Mouse (Mus musculus) cortical plate, adult 2 months (tissue): ENCODE results near the gene Kcng3. TPM values are rescaled to one million over a fixed set of nuclear protein-coding genes. Genes with fewer than 3 reads are reported as not detected.
A peak's percentile ranks its signal among the peaks of the same experiment; 100 is the strongest.

Experiments used
- H3K27ac ChIP-seq: fragments of 200-500 bp; 2 replicates; pipeline ENCODE4 v1.5.1; 2012; ENCODE audit warnings: low read length, control low read depth, inconsistent platforms; ENCODE audit not compliant: insufficient read depth
- H3K4me1 ChIP-seq: fragments of 200-500 bp; 2 replicates; pipeline ENCODE4 v1.6.1; 2011; ENCODE audit warnings: low read length; ENCODE audit not compliant: control insufficient read depth, insufficient read depth
- H3K4me3 ChIP-seq: fragments of 200-500 bp; 2 replicates; pipeline ENCODE4 v1.5.1; 2011; ENCODE audit warnings: mild to moderate bottlenecking, low read length, control low read depth; ENCODE audit not compliant: insufficient read depth
- CTCF ChIP-seq: fragments of 200-500 bp; IDR thresholded peaks from 2 replicates; pipeline ENCODE4 v1.5.1; 2011; ENCODE audit warnings: mild to moderate bottlenecking, control low read depth, low read length; ENCODE audit not compliant: insufficient read depth; ENCODE audit errors: extremely low read depth
- POLR2A ChIP-seq: fragments of 200-500 bp; IDR thresholded peaks from 2 replicates; pipeline ENCODE4 v1.6.1; 2011; ENCODE audit warnings: mild to moderate bottlenecking, low read length, control low read depth; ENCODE audit not compliant: insufficient read depth; ENCODE audit errors: extremely low read depth
- polyA plus RNA-seq: library from polyadenylated mRNA; depleted of rRNA; stranded (reverse); fragments of >200 nt; gene quantifications from 2 replicates; pipeline ENCODE4 v1.2.3, GENCODE M21; 2012; rRNA removed

Kcng3 gene
- polyA plus RNA-seq, result 2.1 and 2.3 TPM in 2 replicates

DNA sequence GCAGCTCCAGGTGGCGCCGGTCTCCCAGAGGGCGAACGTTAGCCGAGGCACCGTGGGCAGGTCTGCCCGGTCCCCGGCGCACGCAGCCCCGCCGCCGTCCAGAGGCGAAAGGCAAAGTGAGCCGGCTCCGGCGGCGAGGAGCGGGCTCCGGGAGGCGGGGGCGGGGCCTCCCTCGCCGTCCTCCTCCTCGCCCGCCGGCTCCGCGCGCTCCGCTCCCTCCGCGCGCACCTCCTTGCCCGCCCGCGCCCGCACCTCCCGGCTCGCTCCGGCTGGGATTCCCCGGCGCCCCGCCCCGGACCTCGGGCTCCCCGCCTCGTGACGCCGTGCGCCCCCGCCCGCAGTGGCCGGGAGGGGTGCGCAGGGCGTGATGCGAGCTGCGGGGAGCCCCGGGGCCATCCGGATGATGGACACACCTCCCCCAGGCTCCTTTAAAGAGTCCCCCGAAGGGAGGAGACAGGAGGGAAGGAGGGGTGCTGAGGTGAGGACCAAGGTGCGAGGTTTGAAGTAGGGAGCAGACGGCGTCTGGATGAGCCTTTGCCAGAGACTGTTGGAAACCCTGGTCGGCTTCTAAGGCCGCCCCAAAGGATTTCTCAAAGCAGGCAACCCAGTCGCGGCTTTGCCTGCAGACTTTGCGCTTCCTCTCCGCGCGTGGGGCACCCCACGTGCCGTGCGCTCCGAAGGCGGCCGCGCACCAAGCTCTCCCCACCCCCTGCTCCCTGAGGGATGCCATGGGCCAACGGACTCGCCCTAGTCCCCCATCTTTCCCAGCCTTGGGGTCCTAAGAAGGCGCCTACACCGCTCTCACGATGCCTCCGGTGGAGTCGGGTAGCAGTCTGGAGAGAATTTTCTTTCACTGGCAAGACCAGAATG lies at the start of gene Kcng3:
Kcng3 (minus strand) TSS at position 113 of the 870 bp plus-strand sequence.
- Histone ChIP-seq H3K4me3 (peak within 1 kb of the TSS; percentile 30), H3K4me1 (peaks cover 1% of the 10 kb centered on the region), H3K27ac (peak within 1 kb of the TSS; percentile 81)
- TF ChIP-seq POLR2A (no peak), CTCF (no peak)

DNA sequence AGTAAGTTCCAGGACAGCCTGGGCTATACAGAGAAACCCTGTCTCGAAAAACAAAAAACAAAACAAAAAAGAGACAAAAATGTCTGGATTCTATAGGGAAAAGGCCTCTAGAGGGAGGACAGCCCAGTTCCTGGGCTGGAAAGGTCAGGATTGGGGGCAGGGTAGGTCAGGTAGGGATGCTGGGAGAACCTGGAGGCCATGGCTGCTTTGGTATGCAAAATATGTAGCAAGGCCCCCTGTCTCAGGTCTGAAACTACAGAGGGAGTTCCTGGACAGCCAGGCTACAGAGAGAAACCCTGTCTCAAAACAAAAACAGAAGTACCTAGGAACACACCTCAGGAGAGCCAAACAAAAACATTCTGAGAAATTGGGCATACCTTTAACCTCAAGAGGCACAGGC lies 45.7 kb upstream of the Kcng3 start:
- TF ChIP-seq CTCF, result no peak
- TF ChIP-seq POLR2A, result no peak
- H3K4me1 ChIP-seq, result no peaks in the 10 kb centered on the region
- no peak overlapping the region for H3K27ac ChIP-seq
- H3K4me3 ChIP-seq, result no peak overlapping the region

DNA sequence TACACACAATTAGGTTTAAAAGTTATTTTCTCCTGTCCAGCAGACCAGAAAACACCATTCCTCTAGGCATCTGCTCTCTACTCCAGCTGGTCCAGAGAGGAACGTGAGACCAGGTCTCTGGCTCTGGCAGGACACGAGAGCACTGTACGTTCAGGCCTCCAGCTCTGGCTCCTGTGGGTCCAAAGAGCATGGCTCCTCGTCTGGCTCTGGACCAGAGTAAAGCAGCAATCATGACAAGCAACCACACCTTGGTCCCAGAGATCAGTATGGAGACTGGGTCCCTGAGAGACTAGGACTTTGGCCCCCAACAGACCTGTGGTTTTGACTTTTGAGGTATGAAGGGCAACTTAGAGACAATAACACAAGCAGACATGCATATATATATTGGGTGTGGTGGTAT lies 41.0 kb upstream of the Kcng3 start:
- Histone ChIP-seq H3K4me3 (no peak overlapping the region), H3K4me1 (no peaks in the 10 kb centered on the region), H3K27ac (no peak overlapping the region)
- TF ChIP-seq CTCF (no peak), POLR2A (no peak)

DNA sequence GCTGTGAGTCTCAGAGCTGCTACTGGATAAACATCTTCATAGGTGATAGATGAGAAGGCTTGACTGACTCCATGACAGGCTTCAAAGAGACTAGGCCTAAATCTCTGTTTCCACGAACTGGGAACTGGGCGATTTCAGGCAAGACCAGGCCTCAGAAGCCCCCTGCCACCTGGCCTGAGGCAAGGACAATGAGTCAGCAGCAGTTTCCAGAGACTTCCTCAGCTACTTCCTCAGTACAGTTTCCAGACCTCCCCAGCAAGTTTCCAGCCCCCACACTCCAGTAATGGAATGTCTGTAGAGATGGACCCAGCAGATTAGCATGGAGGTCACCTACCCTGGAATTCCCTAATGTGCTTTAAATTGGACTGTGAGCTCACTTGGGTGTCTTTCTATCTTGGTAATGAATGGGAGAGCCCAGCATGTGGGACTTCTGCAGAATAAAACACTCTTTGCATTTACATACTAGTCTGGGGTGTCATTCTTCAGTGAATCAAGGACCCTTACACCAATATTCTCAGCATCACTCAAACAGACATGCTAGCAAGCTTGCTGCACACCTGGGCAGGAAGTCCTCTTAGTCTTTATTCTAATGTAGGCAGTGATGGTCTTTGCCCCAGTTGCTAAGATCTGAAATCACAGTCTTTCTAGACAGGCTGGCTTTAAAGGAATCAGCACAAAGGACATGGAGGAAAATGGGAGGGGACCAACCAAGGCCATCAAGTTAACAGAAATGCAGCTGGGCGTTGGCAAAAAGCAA lies 36.4 kb upstream of the Kcng3 start:
- H3K27ac ChIP-seq, result no peak overlapping the region
- TF ChIP-seq POLR2A (no peak), CTCF (no peak)
- H3K4me1 ChIP-seq, result no peaks in the 10 kb centered on the region
- no peak overlapping the region for H3K4me3 ChIP-seq

DNA sequence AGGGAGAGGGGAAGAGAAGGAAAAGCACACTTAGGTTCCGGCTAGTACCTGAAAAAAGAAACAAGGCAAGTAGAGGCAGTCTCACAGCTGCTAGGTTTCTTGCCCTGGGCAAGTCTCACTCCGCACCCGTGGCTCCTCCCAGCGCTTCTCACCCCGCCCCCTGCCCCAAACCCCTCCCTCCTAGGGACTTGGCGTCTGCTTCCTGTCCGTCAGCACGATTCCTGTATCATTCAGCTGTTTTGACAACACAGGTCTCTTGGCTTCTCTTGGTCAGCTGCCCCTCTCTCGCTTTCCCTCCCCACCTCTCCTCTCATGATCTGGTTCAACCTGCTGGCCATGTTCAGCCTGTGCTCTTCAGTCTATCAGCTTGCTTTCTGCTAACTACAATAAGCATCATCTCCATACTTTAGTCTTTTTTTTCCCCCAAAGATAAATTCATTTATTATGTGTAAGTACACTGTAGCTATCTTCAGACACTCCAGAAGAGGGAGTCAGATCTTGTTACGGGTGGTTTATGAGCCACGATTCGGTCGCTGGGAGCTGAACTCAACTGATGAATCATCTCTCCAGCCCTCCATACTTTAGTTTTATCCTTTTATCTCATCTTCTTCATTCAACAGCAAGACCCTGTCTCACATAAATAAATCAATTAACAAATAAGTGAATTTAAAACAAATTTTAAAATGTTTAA lies 35.0 kb upstream of the Kcng3 start:
- Histone ChIP-seq H3K27ac (no peak overlapping the region), H3K4me1 (no peaks in the 10 kb centered on the region), H3K4me3 (no peak overlapping the region)
- no peak for TF ChIP-seq POLR2A
- no peak for TF ChIP-seq CTCF

DNA sequence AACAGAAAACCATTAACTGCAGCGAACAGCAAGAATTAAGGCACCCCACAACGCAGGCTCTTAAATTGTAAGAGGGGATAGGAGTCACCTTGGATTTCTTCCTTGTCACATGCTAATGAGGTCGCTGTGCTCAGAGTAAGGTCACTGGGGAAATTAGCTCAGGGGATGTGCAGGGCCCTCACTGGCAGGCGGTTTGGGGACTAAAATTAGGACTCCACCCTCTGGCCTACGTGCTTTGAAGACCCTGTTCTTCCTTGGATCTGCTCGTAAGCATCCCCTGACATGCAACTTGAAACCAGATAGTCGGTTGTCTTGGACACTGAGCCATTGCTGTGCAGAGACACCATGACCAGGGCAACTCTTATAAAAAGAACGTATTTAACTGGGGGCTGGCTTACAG lies 33.1 kb upstream of the Kcng3 start:
- Histone ChIP-seq H3K4me3 (no peak overlapping the region), H3K27ac (no peak overlapping the region), H3K4me1 (no peaks in the 10 kb centered on the region)
- TF ChIP-seq POLR2A (no peak), CTCF (no peak)

DNA sequence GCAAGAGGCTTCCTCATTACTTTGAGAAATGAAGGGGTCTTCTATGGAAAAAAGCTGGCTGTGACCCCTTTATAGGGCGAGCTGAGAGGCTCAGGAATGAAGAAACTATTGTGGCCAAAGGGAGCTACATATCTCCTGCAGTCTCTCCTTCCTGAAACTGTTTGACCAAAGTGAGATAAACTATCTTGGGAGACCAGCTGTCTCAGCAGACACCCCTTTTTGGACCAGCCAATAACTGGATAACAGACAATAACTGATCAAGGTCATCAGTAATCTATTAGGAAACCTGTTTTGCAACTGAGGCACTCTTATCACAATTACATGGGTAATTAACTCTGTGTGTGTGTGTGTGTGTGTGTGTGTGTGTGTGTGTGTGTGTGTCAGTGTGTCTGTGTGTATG lies 27.2 kb upstream of the Kcng3 start:
- no peaks in the 10 kb centered on the region for H3K4me1 ChIP-seq
- H3K27ac ChIP-seq, result no peak overlapping the region
- TF ChIP-seq CTCF (no peak), POLR2A (no peak)
- no peak overlapping the region for H3K4me3 ChIP-seq

DNA sequence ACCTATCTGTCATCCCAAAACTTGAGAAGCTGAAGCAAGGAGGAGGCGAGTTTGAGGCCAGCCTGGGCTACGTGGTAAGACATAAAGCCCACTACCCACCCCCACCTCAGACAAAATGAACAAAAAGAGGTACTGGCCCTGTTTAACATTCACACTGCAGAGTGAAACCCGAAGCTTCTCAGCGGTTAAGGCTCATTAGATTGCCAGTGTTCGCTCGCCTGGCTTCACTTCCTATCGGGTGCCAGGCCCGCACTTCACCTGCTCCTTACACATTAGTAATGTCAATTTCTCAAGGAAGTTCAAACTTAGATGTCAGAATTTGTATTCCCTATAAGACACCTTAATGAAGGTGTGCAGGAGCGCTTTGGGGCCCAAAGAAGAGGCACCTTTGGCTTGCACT lies 25.7 kb upstream of the Kcng3 start:
- no peaks in the 10 kb centered on the region for H3K4me1 ChIP-seq
- no peak overlapping the region for H3K4me3 ChIP-seq
- H3K27ac ChIP-seq, result no peak overlapping the region
- TF ChIP-seq CTCF (no peak), POLR2A (no peak)

DNA sequence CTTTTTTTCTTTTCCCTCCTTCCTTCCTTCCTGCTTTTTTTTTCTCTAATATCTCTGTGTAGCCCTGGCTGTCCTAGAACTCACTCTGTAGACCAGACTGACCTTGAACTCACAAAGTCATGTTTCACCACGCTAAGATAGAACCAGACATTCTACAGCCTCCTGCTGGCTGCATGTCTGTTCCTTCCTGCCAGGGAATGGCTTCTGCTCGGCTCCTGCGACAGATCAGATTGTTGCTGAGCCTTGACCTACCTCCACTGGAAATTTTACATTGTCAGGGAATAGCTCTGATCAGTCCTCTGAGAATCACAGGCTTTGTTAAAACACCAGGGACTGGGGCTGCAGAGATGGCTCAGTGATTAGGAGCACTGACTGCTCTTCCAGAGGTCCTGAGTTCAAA lies 24.0 kb upstream of the Kcng3 start:
- TF ChIP-seq POLR2A, result no peak
- no peak for TF ChIP-seq CTCF
- no peak overlapping the region for H3K4me3 ChIP-seq
- no peak overlapping the region for H3K27ac ChIP-seq
- no peaks in the 10 kb centered on the region for H3K4me1 ChIP-seq
